Mouse (Mus musculus) intestine, embryonic 14.5 days (tissue): ENCODE measurements around the gene P2rx6. TPM values are rescaled to one million over a fixed set of nuclear protein-coding genes. Genes with fewer than 3 reads are reported as not detected.

Experiments
- ATAC-seq: fragments of 200-750 bp; cut with Nextera tagmentation; replicated peaks from 2 replicates; pipeline ENCODE4 v1.8.0; 2017; ENCODE audit warnings: low read depth, moderate number of reproducible peaks, moderate TSS enrichment, moderate library complexity; ENCODE audit not compliant: low FRiP score, low TSS enrichment
- DNase-seq: peaks from one replicate; pipeline ENCODE4 v3.0.0-alpha.2; 2018; ENCODE audit warnings: low spot score
- H3K27ac ChIP-seq: fragments of 300-500 bp; sonication (generic); 2 replicates; pipeline ENCODE4 v1.5.1; 2014; ENCODE audit warnings: low read depth, mild to moderate bottlenecking, control low read depth
- H3K27me3 ChIP-seq: fragments of 300-500 bp; sonication (generic); replicated peaks from 2 replicates; pipeline ENCODE4 v1.6.1; 2014; ENCODE audit warnings: low read length, control low read depth; ENCODE audit not compliant: control insufficient read depth, insufficient read depth
- H3K36me3 ChIP-seq: fragments of 300-500 bp; sonication (generic); 2 replicates; pipeline ENCODE4 v1.6.1; 2014; ENCODE audit warnings: low read length, control low read depth; ENCODE audit not compliant: control insufficient read depth, insufficient read depth
- H3K4me1 ChIP-seq: fragments of 300-500 bp; sonication (generic); replicated peaks from 2 replicates; pipeline ENCODE4 v1.6.1; 2014; ENCODE audit warnings: low read length, control low read depth, mixed read lengths; ENCODE audit not compliant: control insufficient read depth, insufficient read depth
- H3K4me2 ChIP-seq: fragments of 300-500 bp; sonication (generic); 2 replicates; pipeline ENCODE4 v1.6.1; 2014; ENCODE audit warnings: low read length
- H3K4me3 ChIP-seq: fragments of 300-500 bp; sonication (generic); 2 replicates; pipeline ENCODE4 v1.5.1; 2014; ENCODE audit warnings: low read depth, low read length, control low read depth, mixed read lengths
- H3K9ac ChIP-seq: fragments of 300-500 bp; sonication (generic); 2 replicates; pipeline ENCODE4 v1.6.1; 2014; ENCODE audit warnings: mild to moderate bottlenecking, low read length
- H3K9me3 ChIP-seq: fragments of 300-500 bp; sonication (generic); 2 replicates; pipeline ENCODE4 v1.6.1; 2016; ENCODE audit warnings: low read length, control low read depth; ENCODE audit not compliant: control insufficient read depth
- WGBS: fragments of 180-500 bp; shearing (Covaris S2); extraction: QIAGEN DNeasy Blood & Tissue Kit; methylation state at CpG from one replicate; pipeline ENCODE4 v1.1.7; 2014; 5-methylcytosine and 5-hydroxymethylcytosine counted together
- polyA plus RNA-seq: library from polyadenylated mRNA; unstranded; fragments of >200 nt; fragmentation: Nextera tagmentation; extraction: Ambion mirVana; gene quantifications from 2 replicates; pipeline ENCODE4 v1.2.1, GENCODE M21; 2014

The P2rx6 gene
- polyA plus RNA-seq, 1 experiment from 2014 or later: 0.60 TPM

DNA sequence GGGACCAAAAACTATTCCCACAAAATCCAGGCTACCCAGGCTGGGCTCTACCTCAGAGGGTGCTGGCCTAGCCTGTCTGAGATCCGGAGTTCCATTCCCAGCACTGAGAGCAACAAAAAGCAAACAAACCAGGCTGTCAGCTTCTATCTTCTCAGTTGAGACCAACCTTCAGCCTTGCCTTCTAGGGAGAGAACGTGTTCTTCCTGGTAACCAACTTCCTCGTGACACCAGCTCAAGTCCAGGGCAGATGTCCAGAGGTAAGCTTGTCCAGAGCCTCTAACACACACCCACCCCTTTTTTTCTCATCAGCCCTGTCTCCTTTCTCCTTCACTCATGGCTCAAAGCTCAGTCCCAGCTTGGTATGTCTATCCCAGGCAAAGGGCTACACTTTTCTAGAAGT is 3.1 kb downstream of the P2rx6 start:
- WGBS: 49% methylated on average over 3 of the region's 3 CpGs
- Histone ChIP-seq H3K9me3 (no peaks in the 10 kb centered on the region), H3K27ac (no peak overlapping the region), H3K27me3 (no peaks in the 10 kb centered on the region), H3K4me2 (no peak overlapping the region), H3K9ac (no peak overlapping the region), H3K36me3 (no peaks in the 10 kb centered on the region), H3K4me3 (no peak overlapping the region), H3K4me1 (peaks cover 20% of the 10 kb centered on the region)
- ATAC-seq (no peak), DNase-seq (no peak)

DNA sequence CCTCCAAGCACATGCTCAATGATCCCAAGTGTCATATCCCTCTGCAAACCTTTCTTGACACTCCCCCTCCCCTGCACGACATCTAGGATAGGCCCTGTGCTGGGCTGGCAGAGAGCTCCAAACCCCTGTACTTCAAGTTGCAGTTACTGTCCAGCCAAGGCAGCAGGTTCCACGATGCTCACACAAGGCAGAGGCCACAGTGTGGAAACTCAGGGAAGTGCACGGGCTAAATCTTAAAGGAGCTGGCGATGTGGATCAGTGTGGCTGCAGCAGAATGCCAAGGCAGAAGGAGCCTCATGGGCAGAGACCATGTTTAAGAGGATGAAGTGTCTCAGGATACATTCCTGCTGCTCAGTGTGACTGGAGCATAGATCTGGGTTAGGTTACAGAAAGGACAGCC is 4.5 kb downstream of the P2rx6 start:
- Histone ChIP-seq H3K36me3 (no peaks in the 10 kb centered on the region), H3K4me3 (no peak overlapping the region), H3K9ac (no peak overlapping the region), H3K27me3 (no peaks in the 10 kb centered on the region), H3K4me1 (peaks cover 11% of the 10 kb centered on the region; the same call in 1 of the 2 replicates), H3K9me3 (no peaks in the 10 kb centered on the region), H3K4me2 (no peak overlapping the region), H3K27ac (no peak overlapping the region)
- ATAC-seq (no peak), DNase-seq (no peak)
- 22% methylated on average over 4 of the region's 4 CpGs for WGBS

DNA sequence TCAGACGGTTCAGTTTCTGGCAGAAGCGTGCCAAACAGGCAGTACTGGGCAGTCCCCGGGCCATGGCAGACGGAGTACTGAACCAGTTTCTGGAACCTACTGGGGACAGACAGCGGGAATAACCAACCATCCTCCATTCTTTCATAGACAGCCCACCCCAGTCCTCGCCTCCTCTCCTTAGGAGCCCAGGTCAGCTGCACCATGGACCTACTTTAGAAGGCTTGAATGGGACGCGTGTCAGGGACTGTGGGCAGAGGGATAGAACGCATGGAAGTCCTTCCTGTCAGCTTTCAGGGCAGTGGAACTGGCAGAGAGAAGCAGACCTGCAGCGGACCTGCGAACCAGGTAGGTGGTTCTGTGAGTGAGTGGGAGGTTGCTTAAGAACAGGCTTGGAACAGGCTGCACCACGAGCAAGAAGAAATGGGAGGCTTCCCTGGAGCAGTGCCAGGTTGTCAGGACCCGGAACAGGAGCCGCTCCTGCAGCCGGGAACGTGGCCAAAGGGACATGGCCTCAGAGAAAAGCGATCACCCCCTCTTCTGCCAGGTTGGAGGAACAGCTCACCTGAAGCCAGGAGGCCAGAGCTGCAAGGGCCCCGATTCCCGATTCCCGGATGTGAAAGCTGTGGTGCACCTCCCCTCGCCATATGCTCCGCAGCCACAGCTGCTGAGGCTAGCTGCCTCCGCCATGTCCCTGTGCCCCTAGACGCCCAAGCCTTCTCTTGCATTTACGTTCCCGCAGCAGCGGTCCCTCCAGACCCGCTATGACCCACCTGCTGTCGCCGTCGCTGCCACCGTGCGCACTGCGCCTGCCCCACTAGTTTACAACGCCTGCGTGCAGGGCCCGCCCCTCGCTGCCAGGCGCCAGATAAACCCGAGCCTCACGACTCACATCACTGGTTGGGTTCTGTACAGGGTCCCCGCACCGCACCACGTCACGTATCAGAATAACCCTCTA is 14.5 kb downstream of the P2rx6 start:
- 13% methylated on average over 44 of the region's 45 CpGs for WGBS
- H3K27me3 ChIP-seq: peaks cover 17% of the 10 kb centered on the region
- peak overlapping the region; percentile 53 for H3K4me3 ChIP-seq
- DNase-seq (peak; percentile 82), ATAC-seq (peak; percentile 69; the same call in 1 of the 2 replicates)
- no peaks in the 10 kb centered on the region for H3K9me3 ChIP-seq
- H3K27ac ChIP-seq: no peak overlapping the region
- H3K36me3 ChIP-seq: no peaks in the 10 kb centered on the region
- H3K9ac ChIP-seq: peak overlapping the region; percentile 53
- H3K4me2 ChIP-seq: peak overlapping the region; percentile 91
- H3K4me1 ChIP-seq: peaks cover 6% of the 10 kb centered on the region; the same call in 1 of the 2 replicates

DNA sequence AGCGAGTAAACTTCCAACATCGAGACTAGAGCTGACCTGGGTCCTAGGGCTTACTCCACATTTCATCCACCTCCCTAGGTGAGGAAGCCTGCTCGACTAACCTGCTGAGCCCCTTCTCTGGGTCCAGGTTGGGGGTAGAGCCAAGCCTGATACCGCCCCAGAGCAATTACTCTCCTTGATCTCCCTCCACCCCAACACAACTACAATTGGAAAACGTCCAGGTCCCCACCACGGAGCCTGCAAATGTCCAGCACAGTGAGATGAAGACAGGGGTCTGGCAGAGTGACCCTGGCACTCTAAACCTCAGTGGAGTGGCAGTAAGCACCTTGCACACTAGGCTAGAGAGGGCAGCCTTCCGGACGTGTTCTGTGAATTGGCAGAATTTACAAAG is 15.1 kb downstream of the P2rx6 start:
- Histone ChIP-seq H3K4me1 (peaks cover 6% of the 10 kb centered on the region; the same call in 1 of the 2 replicates), H3K27me3 (peaks cover 17% of the 10 kb centered on the region), H3K27ac (no peak overlapping the region), H3K9me3 (no peaks in the 10 kb centered on the region), H3K9ac (peak overlapping the region; percentile 53), H3K4me3 (peak overlapping the region; percentile 53), H3K4me2 (peak overlapping the region; percentile 91), H3K36me3 (no peaks in the 10 kb centered on the region)
- no peak for DNase-seq
- WGBS: 14% methylated on average over 8 of the region's 8 CpGs
- no peak for ATAC-seq

DNA sequence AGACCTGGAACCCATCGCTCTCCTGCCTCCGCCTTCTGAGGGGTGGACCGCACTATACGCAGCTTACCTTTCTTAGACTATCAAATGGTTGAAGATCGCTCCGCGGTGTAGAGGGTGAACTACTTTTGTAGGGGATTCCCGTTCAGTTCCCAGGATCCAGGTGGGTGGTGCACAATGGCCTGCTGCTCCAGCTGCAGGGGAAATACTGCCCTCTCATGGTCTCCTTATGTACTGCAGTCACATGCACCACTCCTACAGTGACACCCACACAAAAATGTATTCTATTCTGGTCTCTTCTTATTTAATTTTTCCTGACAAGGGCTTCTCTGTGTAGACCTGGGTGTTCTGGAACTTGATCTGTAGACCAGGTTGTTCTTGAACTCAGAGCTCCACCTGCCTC is 21.4 kb downstream of the P2rx6 start, which contains the start of gene Slc7a4:
Gene Slc7a4 (minus strand): TSS at position 151 of the 400 bp plus-strand sequence.
- Histone ChIP-seq H3K9me3 (no peaks in the 10 kb centered on the region), H3K9ac (no peak within 1 kb of the TSS), H3K36me3 (no peaks in the 10 kb centered on the region), H3K27me3 (no peaks in the 10 kb centered on the region), H3K27ac (no peak within 1 kb of the TSS), H3K4me1 (no peaks in the 10 kb centered on the region), H3K4me2 (no peak within 1 kb of the TSS), H3K4me3 (no peak within 1 kb of the TSS)
- no peak for DNase-seq
- 23% methylated on average over 8 of the region's 8 CpGs for WGBS
- no peak for ATAC-seq

DNA sequence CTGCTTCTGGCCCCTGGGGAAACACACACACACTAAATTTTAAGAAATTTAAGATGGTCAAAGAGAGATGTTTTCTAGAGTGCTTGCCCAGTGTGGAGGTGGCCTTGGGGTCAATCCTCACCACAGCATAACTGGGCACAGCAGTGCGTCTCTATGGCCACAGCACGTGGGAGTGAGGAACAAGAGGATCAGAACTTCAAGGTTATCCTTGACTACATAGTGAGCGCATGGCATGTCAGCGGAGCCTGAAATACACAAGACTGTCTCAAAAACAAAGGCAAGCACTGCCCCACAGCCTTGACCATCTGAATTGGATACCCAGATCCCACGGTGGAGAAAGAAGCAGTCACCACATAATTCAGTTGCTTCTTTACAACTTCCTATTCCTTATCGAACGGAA is 22.9 kb downstream of the P2rx6 start:
- Histone ChIP-seq H3K4me3 (no peak overlapping the region), H3K36me3 (no peaks in the 10 kb centered on the region), H3K9me3 (0 out of 2 replicates have a peak, but pooled peaks cover 2% of the 10 kb centered on the region), H3K27ac (no peak overlapping the region), H3K27me3 (no peaks in the 10 kb centered on the region), H3K4me1 (no peaks in the 10 kb centered on the region), H3K9ac (no peak overlapping the region), H3K4me2 (no peak overlapping the region)
- 91% methylated on average over 7 of the region's 7 CpGs for WGBS
- DNase-seq (no peak), ATAC-seq (no peak)

DNA sequence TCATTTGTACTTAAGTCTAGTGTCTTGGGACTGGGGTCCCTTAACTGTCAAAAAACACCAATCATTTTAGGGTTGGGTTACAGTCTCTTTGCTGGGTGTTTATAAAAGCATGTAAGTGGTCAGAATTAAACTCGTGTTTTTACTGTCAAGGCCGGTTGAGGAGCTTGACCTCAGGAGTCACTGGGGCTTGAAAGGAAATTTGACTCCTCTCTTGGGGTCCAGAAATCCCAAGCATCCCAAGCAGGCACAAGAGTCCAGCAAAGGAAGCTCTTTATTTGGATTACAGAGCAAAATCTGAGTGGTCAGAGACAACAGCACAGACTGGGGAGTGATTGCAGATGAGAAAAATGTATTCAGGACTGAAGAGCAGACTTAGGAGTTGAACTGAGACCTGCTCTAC is 29.0 kb downstream of the P2rx6 start:
- 19% methylated on average over 2 of the region's 2 CpGs for WGBS
- Histone ChIP-seq H3K4me2 (no peak overlapping the region), H3K36me3 (no peaks in the 10 kb centered on the region), H3K9me3 (0 out of 2 replicates have a peak, but pooled peaks cover 2% of the 10 kb centered on the region), H3K9ac (no peak overlapping the region), H3K27ac (no peak overlapping the region), H3K4me1 (no peaks in the 10 kb centered on the region), H3K27me3 (no peaks in the 10 kb centered on the region), H3K4me3 (no peak overlapping the region)
- DNase-seq: no peak
- no peak for ATAC-seq

DNA sequence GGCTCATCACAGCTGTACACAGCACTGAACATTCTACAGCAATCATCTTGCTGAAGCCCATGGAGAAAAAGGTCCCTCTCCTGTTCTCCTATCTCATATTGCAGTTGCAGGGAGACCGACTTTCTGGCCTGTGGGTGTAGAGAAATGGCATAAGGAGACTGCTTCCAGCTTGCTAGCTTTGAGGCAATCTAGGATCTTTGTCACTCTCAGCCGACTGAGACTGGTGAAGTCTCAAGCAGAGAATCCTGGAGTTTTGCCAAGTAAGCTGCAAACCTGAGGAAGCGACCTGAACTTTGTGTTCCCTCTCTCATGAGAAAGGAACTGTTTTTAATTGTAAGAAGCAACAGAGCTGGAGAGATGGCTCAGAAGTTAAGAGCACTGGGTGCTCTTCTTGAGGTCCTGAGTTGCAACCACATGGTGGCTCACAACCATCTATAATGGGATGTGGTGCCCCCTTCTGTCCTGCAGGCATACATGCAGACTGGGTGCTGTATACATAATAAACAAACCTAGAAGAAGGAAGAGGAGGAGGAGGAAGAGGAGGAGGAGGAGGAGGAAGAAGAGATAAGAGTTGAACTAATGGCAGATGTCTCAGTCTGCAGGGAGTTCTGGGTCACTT is 39.4 kb downstream of the P2rx6 start:
- Histone ChIP-seq H3K9ac (no peak overlapping the region), H3K4me2 (no peak overlapping the region), H3K27me3 (no peaks in the 10 kb centered on the region), H3K27ac (no peak overlapping the region), H3K4me3 (no peak overlapping the region), H3K36me3 (no peaks in the 10 kb centered on the region), H3K4me1 (no peaks in the 10 kb centered on the region), H3K9me3 (no peaks in the 10 kb centered on the region)
- 52% methylated on average over 3 of the region's 3 CpGs for WGBS
- no peak for ATAC-seq
- DNase-seq: no peak
